Mouse (Mus musculus) testis, adult 2 months (tissue): ENCODE measurements at regions not wholly inside any gene's neighbourhood (a gene's known extent, or its start where the extent isn't known, plus 50 kb on each side); places are given as distances from the start of the nearest gene placed in this dataset.

Experiments
- CTCF ChIP-seq: fragments of 200-500 bp; IDR thresholded peaks from 2 replicates; pipeline ENCODE4 v1.5.1; 2012; ENCODE audit warnings: low read depth, mild to moderate bottlenecking, inconsistent platforms, low read length, moderate library complexity; ENCODE audit not compliant: control insufficient read depth, insufficient read depth, insufficient replicate concordance
- POLR2A ChIP-seq: fragments of 200-500 bp; IDR thresholded peaks from 2 replicates; pipeline ENCODE4 v1.6.1; 2012; ENCODE audit warnings: low read depth, mild to moderate bottlenecking, inconsistent platforms, low read length, moderate library complexity; ENCODE audit not compliant: control insufficient read depth

- TF ChIP-seq CTCF (no peak), POLR2A (no peak)
Observed at GRCm38 (mm10) chr6:31946572-31946971, 103.5 kb upstream of the 1700012A03Rik start.
